Mouse (Mus musculus) CH12.LX (cell line): ENCODE measurements around the gene Nup37. TPM values are rescaled to one million over a fixed set of nuclear protein-coding genes. Genes with fewer than 3 reads are reported as not detected.

ENCODE experiments used
- DNase-seq: peaks from one replicate; pipeline ENCODE4 v3.0.0-alpha.2; 2013; ENCODE audit errors: extremely low read depth
- H3K27ac ChIP-seq: 2 replicates; pipeline ENCODE4 v1.5.1; 2012; ENCODE audit warnings: low read depth, mild to moderate bottlenecking, control low read depth, moderate library complexity; ENCODE audit not compliant: insufficient read depth
- H3K27me3 ChIP-seq: replicated peaks from 2 replicates; pipeline ENCODE3; 2012; ENCODE audit warnings: inconsistent platforms
- H3K36me3 ChIP-seq, 2 experiments: replicated peaks in 1 of 2; 2 replicates each; pipeline versions ENCODE3 to v1.6.1; 2012; ENCODE audit warnings: inconsistent platforms in 1 of 2, low read length in 1 of 2, mild to moderate bottlenecking in 1 of 2, mixed read lengths in 1 of 2, moderate library complexity in 1 of 2; ENCODE audit not compliant: control insufficient read depth in 1 of 2, insufficient read depth in 1 of 2
- H3K4me1 ChIP-seq, 2 experiments: 2 replicates each; pipeline ENCODE4 v1.6.1; 2012; ENCODE audit warnings: inconsistent platforms in 1 of 2, moderate library complexity in 1 of 2; ENCODE audit not compliant: insufficient read depth in 2 of 2, control insufficient read depth in 1 of 2
- H3K4me2 ChIP-seq: 2 replicates; pipeline ENCODE4 v1.6.1; 2012; ENCODE audit warnings: low read depth, mild to moderate bottlenecking, control low read depth; ENCODE audit not compliant: poor library complexity, insufficient read depth, severe bottlenecking
- H3K4me3 ChIP-seq, 3 experiments: fragments of 150-350 bp in 1 of 3; sonication (generic) in 1 of 3; replicated peaks in 1 of 3; 2 replicates each; pipeline versions ENCODE3 to v1.5.1; 2011 to 2012; ENCODE audit warnings: low read depth in 2 of 3, low read length in 2 of 3, mild to moderate bottlenecking in 2 of 3, moderate library complexity in 2 of 3, control low read depth in 1 of 3, improper control_type of control experiment in 1 of 3, inconsistent platforms in 1 of 3, mixed read lengths in 1 of 3; ENCODE audit not compliant: poor library complexity in 1 of 3
- H3K79me2 ChIP-seq: replicated peaks from 2 replicates; pipeline ENCODE4 v1.6.1; 2012; ENCODE audit warnings: mild to moderate bottlenecking, moderate library complexity; ENCODE audit not compliant: control insufficient read depth, poor library complexity, insufficient read depth, severe bottlenecking; ENCODE audit errors: extremely low read depth
- H3K9ac ChIP-seq: 2 replicates; pipeline ENCODE4 v1.6.1; 2012; ENCODE audit warnings: low read depth, mild to moderate bottlenecking, control low read depth, moderate library complexity; ENCODE audit not compliant: insufficient read depth
- H3K9me3 ChIP-seq: replicated peaks from 2 replicates; pipeline ENCODE3; 2012; ENCODE audit warnings: low read length, inconsistent platforms, mixed read lengths
- CHD2 ChIP-seq: IDR thresholded peaks from 2 replicates; pipeline ENCODE4 v1.6.1; 2011; ENCODE audit warnings: low read length, improper control_type of control experiment
- CTCF ChIP-seq, 2 experiments: IDR thresholded peaks in 1 of 2; conservative IDR thresholded peaks in 1 of 2; 2 replicates each; pipeline ENCODE4 v1.5.1; 2011 to 2012; ENCODE audit warnings: low read depth in 2 of 2, low read length in 2 of 2, improper control_type of control experiment in 1 of 2, inconsistent platforms in 1 of 2, mild to moderate bottlenecking in 1 of 2, moderate library complexity in 1 of 2
- E2F4 ChIP-seq: IDR thresholded peaks from 2 replicates; pipeline ENCODE4 v1.6.1; 2011; ENCODE audit warnings: low read depth, low read length, improper control_type of control experiment; ENCODE audit not compliant: insufficient replicate concordance
- ETS1 ChIP-seq: conservative IDR thresholded peaks from 2 replicates; pipeline ENCODE4 v1.6.1; 2012; ENCODE audit warnings: low read depth, mild to moderate bottlenecking, inconsistent platforms, low read length, improper control_type of control experiment, moderate library complexity
- JUN ChIP-seq: IDR thresholded peaks from 2 replicates; pipeline ENCODE4 v1.6.1; 2011; ENCODE audit warnings: low read depth, mild to moderate bottlenecking, low read length, improper control_type of control experiment, moderate library complexity; ENCODE audit not compliant: insufficient read depth
- KAT2A ChIP-seq: IDR thresholded peaks from 2 replicates; pipeline ENCODE4 v1.6.1; 2012; ENCODE audit warnings: low read length, improper control_type of control experiment, inconsistent platforms; ENCODE audit not compliant: insufficient replicate concordance
- MAX ChIP-seq: IDR thresholded peaks from 2 replicates; pipeline ENCODE4 v1.6.1; 2011; ENCODE audit warnings: low read length, improper control_type of control experiment
- MEF2A ChIP-seq: IDR thresholded peaks from 2 replicates; pipeline ENCODE4 v1.6.1; 2014; ENCODE audit warnings: low read depth, mild to moderate bottlenecking, inconsistent platforms, low read length, improper control_type of control experiment, borderline replicate concordance
- MYC ChIP-seq: IDR thresholded peaks from 2 replicates; pipeline ENCODE4 v1.6.1; 2011; ENCODE audit warnings: low read depth, mild to moderate bottlenecking, improper control_type of control experiment, low read length
- NRF1 ChIP-seq: IDR thresholded peaks from 2 replicates; pipeline ENCODE4 v1.6.1; 2014; ENCODE audit warnings: low read depth, mild to moderate bottlenecking, inconsistent platforms, low read length, improper control_type of control experiment, moderate library complexity
- PAX5 ChIP-seq: IDR thresholded peaks from 2 replicates; pipeline ENCODE4 v1.6.1; 2012; ENCODE audit warnings: low read length, inconsistent platforms, mixed read lengths
- POLR2AphosphoS2 ChIP-seq: IDR thresholded peaks from 2 replicates; pipeline ENCODE4 v1.6.1; 2011; ENCODE audit warnings: low read depth, low read length, improper control_type of control experiment
- RAD21 ChIP-seq: IDR thresholded peaks from 2 replicates; pipeline ENCODE4 v1.6.1; 2011; ENCODE audit warnings: low read depth, mild to moderate bottlenecking, low read length, improper control_type of control experiment, moderate library complexity
- RCOR1 ChIP-seq: conservative IDR thresholded peaks from 2 replicates; pipeline ENCODE4 v1.6.1; 2012; ENCODE audit warnings: low read depth, mild to moderate bottlenecking, inconsistent platforms, low read length, improper control_type of control experiment
- SMC3 ChIP-seq: IDR thresholded peaks from 2 replicates; pipeline ENCODE4 v1.6.1; 2011; ENCODE audit warnings: low read depth, low read length, improper control_type of control experiment
- UBTF ChIP-seq: IDR thresholded peaks from 2 replicates; pipeline ENCODE4 v1.6.1; 2012; ENCODE audit warnings: low read depth, mild to moderate bottlenecking, inconsistent platforms, low read length, improper control_type of control experiment, moderate library complexity
- USF1 ChIP-seq: IDR thresholded peaks from 2 replicates; pipeline ENCODE4 v1.6.1; 2014; ENCODE audit warnings: low read depth, mild to moderate bottlenecking, inconsistent platforms, low read length, improper control_type of control experiment
- ZC3H11A ChIP-seq: IDR thresholded peaks from 2 replicates; pipeline ENCODE4 v1.6.1; 2012; ENCODE audit warnings: low read depth, mild to moderate bottlenecking, inconsistent platforms, low read length, improper control_type of control experiment
- ZKSCAN1 ChIP-seq: IDR thresholded peaks from 2 replicates; pipeline ENCODE4 v1.6.1; 2012; ENCODE audit warnings: low read depth, inconsistent platforms, low read length, improper control_type of control experiment, borderline replicate concordance
- ZMIZ1 ChIP-seq: IDR thresholded peaks from 2 replicates; pipeline ENCODE4 v1.6.1; 2012; ENCODE audit warnings: low read depth, mild to moderate bottlenecking, inconsistent platforms, low read length, improper control_type of control experiment
- ZNF384 ChIP-seq: IDR thresholded peaks from 2 replicates; pipeline ENCODE4 v1.6.1; 2012; ENCODE audit warnings: low read depth, low read length, improper control_type of control experiment, inconsistent platforms
- dilution Hi-C: fragments of 300-500 bp; cut with MboI; formaldehyde crosslinking; loops from 2 replicates; pipeline ENCODE4 v1.14.3; 2020; ENCODE audit warnings: low sequenced_read_pairs; ENCODE audit not compliant: extremely low pct_unique_long_range_greater_than_20kb, extremely low pct_ligation_motif_present
- in situ Hi-C: fragments of 300-500 bp; cut with MboI; formaldehyde crosslinking; loops from 3 replicates; pipeline ENCODE4 v1.14.3; 2019; ENCODE audit warnings: low sequenced_read_pairs, low pct_ligation_motif_present, low pct_unique_long_range_greater_than_20kb, mixed read lengths
- polyA plus RNA-seq: library from polyadenylated mRNA; unstranded; fragments of >175 nt; gene quantifications from 2 replicates; pipeline ENCODE4 v1.2.1, GENCODE M21; 2012; ENCODE audit warnings: low read depth; ENCODE audit not compliant: insufficient read length
- total RNA-seq, 2 experiments: library from RNA; depleted of rRNA; stranded (reverse); fragments of 300-350 nt in 1 of 2; fragments of >200 nt in 1 of 2; gene quantifications; 2 replicates each; pipeline ENCODE4 v1.2.3; 2012 to 2014

Nup37 gene
- total and polyA plus RNA-seq, 3 experiments = 59.2 to 222 (median 82.4) TPM

DNA sequence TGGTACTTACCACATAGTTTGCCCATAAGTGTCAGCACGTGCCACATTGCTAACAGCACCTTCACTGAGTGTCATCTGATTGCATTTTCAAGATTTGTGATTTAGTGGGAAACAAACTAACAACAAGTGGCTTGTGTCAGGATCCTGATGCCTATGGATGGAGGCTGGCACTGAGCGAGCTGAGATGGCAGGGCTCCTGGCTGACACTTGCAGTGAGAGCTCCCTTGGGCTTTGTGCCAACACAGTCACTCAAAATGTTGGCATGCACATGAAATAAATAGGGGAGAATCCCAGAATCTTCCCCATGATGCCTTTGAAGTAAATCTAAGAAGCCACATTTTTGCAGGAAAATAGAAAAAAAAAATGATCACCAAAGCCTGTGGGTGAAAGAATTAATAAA is 33.5 kb upstream of the Nup37 start:
- in situ Hi-C loops = no loop called here
- no peak for DNase-seq
- Histone ChIP-seq H3K4me1 (peaks cover 4 to 7% of the 10 kb centered on the region in 2 experiments; a peak in 1 of 4 replicates), H3K4me3 (no peak overlapping the region), H3K27me3 (no peaks in the 10 kb centered on the region), H3K79me2 (no peaks in the 10 kb centered on the region), H3K36me3 (peaks cover 10 to 51% of the 10 kb centered on the region in 2 experiments), H3K27ac (no peak overlapping the region)
- no peak for TF ChIP-seq ZC3H11A
- no peak for TF ChIP-seq E2F4
- TF ChIP-seq JUN = no peak
- TF ChIP-seq ZNF384 = no peak
- TF ChIP-seq, all 38 proteins: peak for 0
- H3K9me3 ChIP-seq = no peaks in the 10 kb centered on the region
- H3K4me2 ChIP-seq = no peak overlapping the region
- H3K9ac ChIP-seq = no peak overlapping the region
- dilution Hi-C loops = no loop called here

DNA sequence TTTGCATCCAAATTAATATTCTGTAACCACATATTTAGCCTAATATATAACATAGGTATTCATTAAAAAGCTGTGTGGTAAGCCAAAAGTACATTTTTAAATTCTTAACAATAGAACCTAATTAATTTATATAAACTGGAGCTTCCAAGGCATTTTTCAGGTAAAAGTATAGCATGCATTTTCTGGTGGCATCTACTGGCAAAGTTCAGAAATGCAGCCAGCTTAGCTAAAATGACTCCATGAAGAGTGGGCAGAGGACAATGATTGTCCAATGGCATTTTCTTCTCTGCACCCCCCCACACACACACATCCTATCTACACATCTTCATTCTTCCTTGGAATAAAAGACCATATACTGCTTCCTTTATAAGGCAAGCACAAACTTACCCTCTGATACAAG is 27.1 kb upstream of the Nup37 start:
- no peak overlapping the region for H3K4me2 ChIP-seq
- peaks cover 13 to 61% of the 10 kb centered on the region in 2 experiments for H3K36me3 ChIP-seq
- H3K4me1 ChIP-seq = no peaks in the 10 kb centered on the region
- H3K9me3 ChIP-seq = no peaks in the 10 kb centered on the region
- DNase-seq = no peak
- H3K4me3 ChIP-seq = no peak overlapping the region
- in situ Hi-C loops (no loop called here), dilution Hi-C loops (no loop called here)
- H3K27me3 ChIP-seq = no peaks in the 10 kb centered on the region
- H3K27ac ChIP-seq = no peak overlapping the region
- TF ChIP-seq RAD21 (peak; percentile 40), CTCF (conservative IDR thresholded peaks at IDR 0.05 in 1 of 2, IDR thresholded peaks at IDR 0.05 in 1 of 2; ENCODE audit: low read depth in 2 of 2, low read length in 2 of 2) (peak in 1 of 2 experiments; percentile 56; a peak in 2 of 4 replicates), ETS1 (no peak), NRF1 (no peak), SMC3 (peak; percentile 43), JUN (no peak), POLR2AphosphoS2 (no peak), MEF2A (no peak)
- no peaks in the 10 kb centered on the region for H3K79me2 ChIP-seq
- H3K9ac ChIP-seq = no peak overlapping the region

DNA sequence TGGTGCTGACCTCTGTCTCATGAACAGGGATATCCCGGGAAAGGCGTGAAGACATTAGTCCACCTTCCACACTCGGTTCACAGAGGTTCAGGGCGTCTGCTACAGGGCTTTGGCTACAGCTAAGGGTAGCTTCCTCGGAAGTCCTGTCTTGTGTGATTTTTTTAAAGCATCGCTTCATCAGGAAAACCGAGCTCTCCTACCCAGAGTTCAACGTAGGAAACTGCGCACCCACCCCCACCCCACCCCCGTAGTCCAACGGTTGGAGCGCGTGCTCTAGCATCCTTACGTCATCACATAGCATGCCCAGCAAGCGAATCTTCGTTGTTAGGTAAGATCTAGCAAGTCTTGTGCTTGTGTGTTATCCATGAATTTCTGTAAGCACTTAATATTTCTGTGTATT is 11.2 kb upstream of the Nup37 start:
- TF ChIP-seq ZKSCAN1 (no peak), MYC (no peak), MAX (no peak), KAT2A (no peak), ZMIZ1 (no peak), RCOR1 (no peak), SMC3 (no peak), CHD2 (no peak), UBTF (no peak), USF1 (no peak), CTCF (conservative IDR thresholded peaks at IDR 0.05 in 1 of 2, IDR thresholded peaks at IDR 0.05 in 1 of 2; ENCODE audit: low read depth in 2 of 2, low read length in 2 of 2) (no peak), PAX5 (no peak)
- dilution Hi-C loops (no loop called here), in situ Hi-C loops (no loop called here)
- no peak overlapping the region for H3K4me2 ChIP-seq
- H3K4me1 ChIP-seq = no peaks in the 10 kb centered on the region
- no peak for DNase-seq
- peaks cover 10 to 38% of the 10 kb centered on the region in 2 experiments for H3K36me3 ChIP-seq
- H3K79me2 ChIP-seq = no peaks in the 10 kb centered on the region
- H3K9ac ChIP-seq = no peak overlapping the region
- no peak overlapping the region for H3K27ac ChIP-seq
- no peaks in the 10 kb centered on the region for H3K27me3 ChIP-seq
- H3K4me3 ChIP-seq = no peak overlapping the region
- H3K9me3 ChIP-seq = no peaks in the 10 kb centered on the region
